Mouse (Mus musculus): Measurements from ENCODE around the gene Gm8764. TPM values are rescaled to one million over a fixed set of nuclear protein-coding genes. Genes with fewer than 3 reads are reported as not detected.
"Not testable (repeated sequence)": the region's sequence is repeated elsewhere in the genome, so short reads cannot be mapped to it uniquely, and the experiment has no call there.

Gene Gm8764
- not detected in 2 replicates for polyA plus RNA-seq (2015; fragmentation: Nextera tagmentation; extraction: Ambion mirVana)

DNA sequence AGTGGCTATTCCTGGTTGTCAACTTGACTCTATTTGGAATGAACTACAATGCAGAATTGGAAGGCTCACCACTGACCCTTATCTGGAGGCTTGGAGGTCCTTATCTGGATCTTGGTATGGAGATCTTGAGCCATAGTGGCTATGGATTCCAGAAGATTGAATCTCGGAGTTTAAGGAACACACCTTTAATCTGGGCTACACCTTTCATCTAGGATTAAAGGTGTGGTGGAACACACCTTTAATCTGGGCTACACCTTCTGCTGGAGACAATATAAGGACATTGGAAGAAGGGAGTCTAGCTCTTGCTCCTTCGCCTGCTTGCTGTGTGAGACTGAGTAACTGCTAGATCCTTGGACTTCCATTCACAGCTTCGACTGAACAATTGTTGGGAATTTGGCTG, at the start of gene Gm8764:
Gene Gm8764, plus strand, starts transcription at position 301 of the 400 bp plus-strand sequence.
- WGBS = no CpG with 5 or more reads among the region's 3 CpGs
- not testable (repeated sequence) for H3K4me1 ChIP-seq (replicated peaks); H3K9ac ChIP-seq; H3K4me2 ChIP-seq; H3K36me3 ChIP-seq; H3K4me3 ChIP-seq; H3K27ac ChIP-seq; H3K27me3 ChIP-seq; ATAC-seq (ENCODE audit: low FRiP score); H3K9me3 ChIP-seq

GRCm38 (mm10) chr10:104110044-104110443, 49.8 kb upstream of the Gm8764 start:
- no peak for ATAC-seq (ENCODE audit: low FRiP score)
- H3K36me3 ChIP-seq = no peaks in the 10 kb centered on the region
- WGBS = 85% methylated on average over 3 of the region's 3 CpGs

GRCm38 (mm10) chr10:104118312-104118711, 41.5 kb upstream of the Gm8764 start:
- Histone ChIP-seq H3K27ac (no peak overlapping the region), H3K27me3 (no peaks in the 10 kb centered on the region), H3K4me3 (no peak overlapping the region), H3K4me2 (no peak overlapping the region), H3K36me3 (no peaks in the 10 kb centered on the region), H3K9me3 (no peaks in the 10 kb centered on the region), H3K9ac (no peak overlapping the region), H3K4me1 (replicated peaks) (no peaks in the 10 kb centered on the region)
- WGBS = 82% methylated on average over 2 of the region's 2 CpGs
- no peak for ATAC-seq (ENCODE audit: low FRiP score)

More at GRCm38 (mm10) chr10:104110044-104110443, 49.8 kb upstream of the Gm8764 start:
- Histone ChIP-seq H3K4me1 (replicated peaks) (no peaks in the 10 kb centered on the region), H3K9ac (no peak overlapping the region), H3K9me3 (no peaks in the 10 kb centered on the region), H3K27me3 (no peaks in the 10 kb centered on the region), H3K4me2 (no peak overlapping the region), H3K4me3 (no peak overlapping the region), H3K27ac (no peak overlapping the region)

DNA sequence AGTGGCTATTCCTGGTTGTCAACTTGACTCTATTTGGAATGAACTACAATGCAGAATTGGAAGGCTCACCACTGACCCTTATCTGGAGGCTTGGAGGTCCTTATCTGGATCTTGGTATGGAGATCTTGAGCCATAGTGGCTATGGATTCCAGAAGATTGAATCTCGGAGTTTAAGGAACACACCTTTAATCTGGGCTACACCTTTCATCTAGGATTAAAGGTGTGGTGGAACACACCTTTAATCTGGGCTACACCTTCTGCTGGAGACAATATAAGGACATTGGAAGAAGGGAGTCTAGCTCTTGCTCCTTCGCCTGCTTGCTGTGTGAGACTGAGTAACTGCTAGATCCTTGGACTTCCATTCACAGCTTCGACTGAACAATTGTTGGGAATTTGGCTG, 17.1 kb upstream of the Gm8764 start, which contains the start of gene Gm21293:
Gene Gm21293, plus strand, starts transcription at position 301 of the 400 bp plus-strand sequence.
- not testable (repeated sequence) for ATAC-seq (ENCODE audit: low FRiP score); H3K4me1 ChIP-seq (replicated peaks); H3K4me3 ChIP-seq; H3K36me3 ChIP-seq; H3K27me3 ChIP-seq; H3K9me3 ChIP-seq; H3K27ac ChIP-seq; H3K9ac ChIP-seq; H3K4me2 ChIP-seq
- no CpG with 5 or more reads among the region's 3 CpGs for WGBS

GRCm38 (mm10) chr10:104151197-104151596, 8.6 kb upstream of the Gm8764 start, which contains the start of gene Gm6763:
Gene Gm6763 (plus strand): TSS chr10:104151497.
- H3K36me3 ChIP-seq; H3K4me1 ChIP-seq (replicated peaks); H3K4me3 ChIP-seq; H3K27me3 ChIP-seq; H3K27ac ChIP-seq; H3K4me2 ChIP-seq; H3K9me3 ChIP-seq; ATAC-seq (ENCODE audit: low FRiP score); H3K9ac ChIP-seq: not testable (repeated sequence)
- no CpG with 5 or more reads among the region's 3 CpGs for WGBS

- H3K4me2 ChIP-seq; H3K4me1 ChIP-seq (replicated peaks); H3K27ac ChIP-seq; H3K4me3 ChIP-seq; ATAC-seq (ENCODE audit: low FRiP score); H3K27me3 ChIP-seq; H3K36me3 ChIP-seq; H3K9ac ChIP-seq; H3K9me3 ChIP-seq: not testable (repeated sequence)
- no CpG with 5 or more reads among the region's 3 CpGs for WGBS
Measured at GRCm38 (mm10) chr10:104168215-104168614, 8.4 kb downstream of the Gm8764 start, which contains the start of gene Gm21304. Gene Gm21304 (plus strand): TSS chr10:104168515.

DNA sequence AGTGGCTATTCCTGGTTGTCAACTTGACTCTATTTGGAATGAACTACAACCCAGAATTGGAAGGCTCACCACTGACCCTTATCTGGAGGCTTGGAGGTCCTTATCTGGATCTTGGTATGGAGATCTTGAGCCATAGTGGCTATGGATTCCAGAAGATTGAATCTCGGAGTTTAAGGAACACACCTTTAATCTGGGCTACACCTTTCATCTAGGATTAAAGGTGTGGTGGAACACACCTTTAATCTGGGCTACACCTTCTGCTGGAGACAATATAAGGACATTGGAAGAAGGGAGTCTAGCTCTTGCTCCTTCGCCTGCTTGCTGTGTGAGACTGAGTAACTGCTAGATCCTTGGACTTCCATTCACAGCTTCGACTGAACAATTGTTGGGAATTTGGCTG, 16.9 kb downstream of the Gm8764 start, which contains the start of gene Gm21312:
Gene Gm21312, plus strand, starts transcription at position 301 of the 400 bp plus-strand sequence.
- not testable (repeated sequence) for H3K27ac ChIP-seq; H3K4me1 ChIP-seq (replicated peaks); ATAC-seq (ENCODE audit: low FRiP score); H3K27me3 ChIP-seq; H3K4me3 ChIP-seq; H3K36me3 ChIP-seq; H3K9me3 ChIP-seq; H3K9ac ChIP-seq; H3K4me2 ChIP-seq
- no CpG with 5 or more reads among the region's 3 CpGs for WGBS

GRCm38 (mm10) chr10:104185233-104185632, 25.4 kb downstream of the Gm8764 start, which contains the start of gene Gm20765:
Gene Gm20765 (plus strand): TSS chr10:104185533.
- not testable (repeated sequence) for H3K27ac ChIP-seq; H3K36me3 ChIP-seq; H3K9me3 ChIP-seq; H3K27me3 ChIP-seq; H3K4me1 ChIP-seq (replicated peaks); H3K4me2 ChIP-seq; ATAC-seq (ENCODE audit: low FRiP score); H3K9ac ChIP-seq; H3K4me3 ChIP-seq
- no CpG with 5 or more reads among the region's 3 CpGs for WGBS

DNA sequence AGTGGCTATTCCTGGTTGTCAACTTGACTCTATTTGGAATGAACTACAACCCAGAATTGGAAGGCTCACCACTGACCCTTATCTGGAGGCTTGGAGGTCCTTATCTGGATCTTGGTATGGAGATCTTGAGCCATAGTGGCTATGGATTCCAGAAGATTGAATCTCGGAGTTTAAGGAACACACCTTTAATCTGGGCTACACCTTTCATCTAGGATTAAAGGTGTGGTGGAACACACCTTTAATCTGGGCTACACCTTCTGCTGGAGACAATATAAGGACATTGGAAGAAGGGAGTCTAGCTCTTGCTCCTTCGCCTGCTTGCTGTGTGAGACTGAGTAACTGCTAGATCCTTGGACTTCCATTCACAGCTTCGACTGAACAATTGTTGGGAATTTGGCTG, 33.9 kb downstream of the Gm8764 start, which contains the start of gene Gm4340:
Gene Gm4340, plus strand, starts transcription at position 301 of the 400 bp plus-strand sequence.
- not testable (repeated sequence) for H3K9me3 ChIP-seq; H3K27me3 ChIP-seq; ATAC-seq (ENCODE audit: low FRiP score); H3K4me1 ChIP-seq (replicated peaks); H3K4me3 ChIP-seq; H3K36me3 ChIP-seq; H3K4me2 ChIP-seq; H3K9ac ChIP-seq; H3K27ac ChIP-seq
- no CpG with 5 or more reads among the region's 3 CpGs for WGBS

DNA sequence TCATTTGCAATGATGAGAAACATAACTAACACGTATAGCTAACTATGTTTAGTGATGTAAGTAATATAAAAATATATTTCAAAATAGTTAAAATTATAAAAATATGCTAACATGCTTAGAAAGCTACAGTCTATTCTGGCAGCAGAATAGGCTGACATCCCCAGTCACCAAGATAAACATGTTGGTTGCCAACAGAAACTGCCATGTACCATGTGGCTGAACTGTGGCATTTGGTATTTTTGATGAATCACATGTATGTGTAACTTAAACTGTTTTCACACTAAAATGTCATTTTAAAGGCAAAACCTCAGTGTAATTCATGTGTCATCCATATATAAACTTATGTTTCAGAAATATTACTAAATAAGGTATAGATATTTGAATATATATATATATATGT, 49.8 kb downstream of the Gm8764 start:
- Histone ChIP-seq H3K27ac (no peak overlapping the region), H3K27me3 (no peaks in the 10 kb centered on the region), H3K4me2 (no peak overlapping the region), H3K4me1 (replicated peaks) (no peaks in the 10 kb centered on the region), H3K9ac (no peak overlapping the region), H3K9me3 (no peaks in the 10 kb centered on the region), H3K36me3 (no peaks in the 10 kb centered on the region), H3K4me3 (no peak overlapping the region)
- no peak for ATAC-seq (ENCODE audit: low FRiP score)
- 88% methylated on average over 1 of the region's 1 CpGs for WGBS

DNA sequence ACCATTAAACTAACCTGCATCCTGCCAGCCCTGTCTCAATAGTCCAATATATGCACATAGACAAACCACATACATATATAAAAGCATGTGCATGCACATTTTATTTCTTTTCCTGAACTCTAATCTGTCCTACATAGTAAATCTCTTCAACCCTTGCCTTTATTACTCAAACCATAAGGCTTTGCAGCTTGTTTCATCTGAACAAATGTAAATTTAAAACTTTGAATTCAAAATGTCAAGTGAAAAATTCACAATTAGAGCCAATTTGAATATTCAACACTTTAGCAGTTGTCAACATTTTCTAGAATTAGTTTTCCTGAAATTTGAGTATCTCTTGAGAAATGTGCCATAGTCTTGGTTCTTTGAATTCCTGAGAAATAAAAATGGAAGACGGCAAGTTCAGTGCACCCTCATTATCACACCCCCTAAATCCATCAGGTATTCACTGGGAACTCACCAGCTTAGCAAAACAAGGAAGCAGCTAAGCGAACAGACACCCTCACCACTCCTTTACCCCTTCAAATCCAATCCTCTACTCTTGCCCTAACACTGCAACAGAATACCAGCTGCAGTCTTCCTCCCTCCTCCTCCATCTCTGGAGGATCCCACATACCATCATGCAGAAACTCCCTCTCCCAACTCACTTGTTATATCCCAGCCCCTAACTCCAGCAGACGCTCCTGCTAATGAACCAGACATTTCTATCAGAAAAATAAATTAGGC, 50.6 kb downstream of the Gm8764 start:
- no peak for ATAC-seq (ENCODE audit: low FRiP score)
- H3K27ac ChIP-seq = no peak overlapping the region
- H3K4me1 ChIP-seq (replicated peaks) = no peaks in the 10 kb centered on the region
- H3K36me3 ChIP-seq = no peaks in the 10 kb centered on the region
- H3K9me3 ChIP-seq = no peaks in the 10 kb centered on the region
- H3K9ac ChIP-seq = no peak overlapping the region
- 77% methylated on average over 3 of the region's 3 CpGs for WGBS
- no peak overlapping the region for H3K4me3 ChIP-seq
- no peak overlapping the region for H3K4me2 ChIP-seq
- H3K27me3 ChIP-seq = no peaks in the 10 kb centered on the region
